14 mouse cellular contexts compared by ENCODE assay signal in genomic region chr9:116293110-116293509, GRCm38 (mm10).
DNase-seq lines count a peak whose midpoint lies in the region; ATAC-seq and TF ChIP-seq lines count a peak whose summit lies in the region.
"Had no signal": no experiment of that assay in that cellular context is flagged by ENCODE, and none has a peak within 500 bp of the region (broad histone marks: within the 10 kb centered on the region; RNA-seq: fewer than 3 reads in every experiment).

No protein-coding gene starts in this region.

- no peak overlapping the region for H3K4me2 ChIP-seq in heart, embryonic 13.5 days
- no peak overlapping the region for H3K4me2 ChIP-seq in limb, embryonic 15.5 days
- H3K4me2 ChIP-seq: embryonic facial prominence, embryonic 12.5 days; hindbrain, embryonic 13.5 days; midbrain, embryonic 13.5 days had no signal

- TF ChIP-seq POLR2A in thymus, adult 2 months (IDR thresholded peaks at IDR 0.05; ENCODE audit: control insufficient read depth, extremely low read depth, insufficient read depth, low read length, poor library complexity) = no peak

- H3K4me3 ChIP-seq in heart, embryonic 13.5 days = no peak overlapping the region
- no peak overlapping the region for H3K4me3 ChIP-seq in thymus, adult 2 months (ENCODE audit: control insufficient read depth, insufficient read depth, low read length)
- no peak overlapping the region for H3K4me3 ChIP-seq in limb, embryonic 15.5 days
- no peak overlapping the region for H3K4me3 ChIP-seq in embryonic facial prominence, embryonic 10.5 days
- H3K4me3 ChIP-seq: embryonic facial prominence, embryonic 12.5 days; hindbrain, embryonic 13.5 days; midbrain, embryonic 13.5 days had no signal

- intact Hi-C loops in heart, postnatal 10 days (cut with DNase I) = no loop called here

- H3K27me3 ChIP-seq in heart, embryonic 13.5 days (replicated peaks) = no peaks in the 10 kb centered on the region
- no peaks in the 10 kb centered on the region for H3K27me3 ChIP-seq in thymus, adult 2 months (ENCODE audit: control insufficient read depth, insufficient read depth, low read length)
- H3K27me3 ChIP-seq in limb, embryonic 15.5 days = no peaks in the 10 kb centered on the region
- H3K27me3 ChIP-seq in embryonic facial prominence, embryonic 10.5 days (replicated peaks; ENCODE audit: low read depth, poor library complexity, severe bottlenecking) = no peaks in the 10 kb centered on the region
- H3K27me3 ChIP-seq: embryonic facial prominence, embryonic 12.5 days; hindbrain, embryonic 13.5 days; midbrain, embryonic 13.5 days had no signal

- H3K27ac ChIP-seq in heart, embryonic 13.5 days (replicated peaks) = 0 out of 2 replicates have a peak overlapping the region, but pooled peaks have one; percentile 8
- H3K27ac ChIP-seq in thymus, adult 2 months (ENCODE audit: control insufficient read depth, insufficient read depth, low read length) = peak overlapping the region; percentile 52; the same call in 1 of the 2 replicates
- H3K27ac ChIP-seq in limb, embryonic 15.5 days = 0 out of 2 replicates have a peak overlapping the region, but pooled peaks have one; percentile 47
- no peak overlapping the region for H3K27ac ChIP-seq in embryonic facial prominence, embryonic 10.5 days (replicated peaks)
- H3K27ac ChIP-seq: embryonic facial prominence, embryonic 12.5 days; hindbrain, embryonic 13.5 days; midbrain, embryonic 13.5 days had no signal

- H3K36me3 ChIP-seq in heart, embryonic 13.5 days = no peaks in the 10 kb centered on the region
- H3K36me3 ChIP-seq in thymus, adult 2 months (ENCODE audit: control insufficient read depth, insufficient read depth, low read length) = no peaks in the 10 kb centered on the region
- no peaks in the 10 kb centered on the region for H3K36me3 ChIP-seq in limb, embryonic 15.5 days
- H3K36me3 ChIP-seq in embryonic facial prominence, embryonic 10.5 days (replicated peaks) = no peaks in the 10 kb centered on the region
- H3K36me3 ChIP-seq: embryonic facial prominence, embryonic 12.5 days; hindbrain, embryonic 13.5 days; midbrain, embryonic 13.5 days had no signal

- H3K9me3 ChIP-seq in heart, embryonic 13.5 days = no peaks in the 10 kb centered on the region
- H3K9me3 ChIP-seq in limb, embryonic 15.5 days = no peaks in the 10 kb centered on the region
- H3K9me3 ChIP-seq in embryonic facial prominence, embryonic 10.5 days = no peaks in the 10 kb centered on the region
- H3K9me3 ChIP-seq: embryonic facial prominence, embryonic 12.5 days; hindbrain, embryonic 13.5 days; midbrain, embryonic 13.5 days had no signal

- WGBS in heart, embryonic 13.5 days = 60% methylated on average over 6 of the region's 6 CpGs
- WGBS in thymus, adult 2 months = 73% methylated on average over 6 of the region's 6 CpGs
- 75% methylated on average over 6 of the region's 6 CpGs for WGBS in limb, embryonic 15.5 days
- WGBS in embryonic facial prominence, embryonic 10.5 days = 76% methylated on average over 6 of the region's 6 CpGs

- no peak for DNase-seq in heart, postnatal 10 days
- DNase-seq in thymus, adult 2 months = no peak
- no peak for DNase-seq in thymus, postnatal 36 days
- peak; percentile 47 for DNase-seq in naive thymus-derived CD4-positive, alpha-beta T cell, adult 2 months (ENCODE audit: low read depth)
- no peak for DNase-seq in layer of hippocampus, adult 8-10 months (ENCODE audit: low spot score in 2 of 2)
- DNase-seq in embryonic facial prominence, embryonic 10.5 days (ENCODE audit: low spot score) = no peak
- DNase-seq: cerebellum, adult 11 months; cerebellum, postnatal 36 days had no signal

- peaks cover 23% of the 10 kb centered on the region for H3K4me1 ChIP-seq in heart, embryonic 13.5 days
- H3K4me1 ChIP-seq in thymus, adult 2 months (replicated peaks; ENCODE audit: control insufficient read depth, insufficient read depth, low read length) = peaks cover 35% of the 10 kb centered on the region
- peaks cover 6% of the 10 kb centered on the region; the same call in 1 of the 2 replicates for H3K4me1 ChIP-seq in limb, embryonic 15.5 days
- peaks cover 6% of the 10 kb centered on the region for H3K4me1 ChIP-seq in embryonic facial prominence, embryonic 10.5 days
- H3K4me1 ChIP-seq: embryonic facial prominence, embryonic 12.5 days; hindbrain, embryonic 13.5 days; midbrain, embryonic 13.5 days had no signal

- H3K9ac ChIP-seq in heart, embryonic 13.5 days = no peak overlapping the region
- no peak overlapping the region for H3K9ac ChIP-seq in limb, embryonic 15.5 days
- H3K9ac ChIP-seq: embryonic facial prominence, embryonic 12.5 days; hindbrain, embryonic 13.5 days; midbrain, embryonic 13.5 days had no signal

- no peak for TF ChIP-seq CTCF in thymus, adult 2 months (IDR thresholded peaks at IDR 0.05; ENCODE audit: borderline replicate concordance, control insufficient read depth, extremely low read depth, insufficient read depth, low read length, poor library complexity)

- no peak for ATAC-seq in heart, embryonic 13.5 days (ENCODE audit: extremely low read depth, insufficient number of reproducible peaks, low FRiP score, low TSS enrichment)
- ATAC-seq in limb, embryonic 15.5 days (ENCODE audit: insufficient number of reproducible peaks, low FRiP score, low TSS enrichment, low read depth) = no peak
- ATAC-seq: intestine, postnatal 0 days; midbrain, embryonic 13.5 days had no signal
